Mouse (Mus musculus): ENCODE measurements around the gene Plxna1.

The Plxna1 gene

GRCm38 (mm10) chr6:89362281-89363106 lies at the start of gene Plxna1:
Gene Plxna1 (minus strand): TSS chr6:89362620.
- DNase-seq = peak; percentile 80

DNA sequence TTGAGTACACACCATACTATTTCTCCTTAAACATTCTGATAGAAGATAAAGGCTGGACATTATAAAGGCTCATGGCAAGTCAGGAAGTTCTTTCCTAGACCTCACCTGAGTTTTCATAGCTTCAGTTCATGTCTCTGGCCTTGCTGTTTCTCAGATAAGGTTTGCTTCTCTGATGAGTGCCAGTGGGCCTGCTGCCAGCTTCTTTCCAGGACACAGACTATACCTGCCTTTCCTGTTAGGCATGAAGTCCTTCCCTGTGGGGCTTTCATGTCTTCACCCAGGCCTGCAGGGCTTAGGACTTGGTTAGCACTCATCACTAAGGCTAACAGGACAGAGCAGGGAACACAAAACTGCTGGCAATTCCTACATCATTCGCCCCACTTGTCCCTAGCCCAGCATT lies 46.6 kb upstream of the Plxna1 start:
- peak; percentile 39 for DNase-seq

- DNase-seq = no peak
Observed at GRCm38 (mm10) chr6:89408259-89408658, 45.8 kb upstream of the Plxna1 start.

GRCm38 (mm10) chr6:89407247-89407889 lies 44.9 kb upstream of the Plxna1 start:
- DNase-seq = peak; percentile 35

DNA sequence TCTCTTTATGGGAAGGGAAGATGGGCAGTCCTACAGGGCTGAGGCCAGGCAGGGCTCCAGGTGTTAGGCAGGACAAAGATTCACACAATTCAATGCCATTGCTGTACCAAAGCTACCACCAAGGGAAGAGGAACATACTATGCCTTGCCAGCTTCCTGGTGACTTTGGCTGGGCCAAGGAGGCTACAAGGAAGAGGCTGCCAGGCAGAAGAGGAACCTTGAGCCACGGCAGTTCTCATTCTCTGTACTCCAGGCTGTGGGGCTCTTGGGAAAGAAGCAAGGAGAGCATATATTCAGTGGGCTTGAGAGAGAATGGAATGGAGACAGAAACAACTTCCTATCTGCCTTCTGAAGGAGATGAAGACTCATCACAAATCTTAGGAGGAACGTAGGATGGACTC lies 42.5 kb upstream of the Plxna1 start:
- no peak for DNase-seq

- no peak for DNase-seq
Observed at GRCm38 (mm10) chr6:89403257-89404225, 41.1 kb upstream of the Plxna1 start.

DNA sequence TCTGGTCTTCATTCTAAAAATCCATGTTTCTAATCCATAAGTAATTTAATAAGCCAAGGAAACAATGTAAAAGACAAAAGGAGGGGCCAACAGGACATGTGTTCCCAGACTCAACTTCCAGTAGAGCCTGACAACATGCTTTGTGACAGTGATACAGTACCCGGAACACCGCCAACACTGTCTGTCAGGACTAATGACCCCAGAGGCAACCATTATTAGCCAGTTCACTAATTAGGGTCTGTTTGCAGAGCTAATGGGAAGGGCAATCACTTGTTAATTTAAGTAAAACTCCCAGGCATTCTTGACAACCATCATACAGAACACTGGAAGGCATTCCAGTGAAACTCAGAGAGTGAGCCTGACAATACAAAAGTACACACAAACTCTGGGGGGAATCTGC lies 40.0 kb upstream of the Plxna1 start:
- no peak for DNase-seq

DNA sequence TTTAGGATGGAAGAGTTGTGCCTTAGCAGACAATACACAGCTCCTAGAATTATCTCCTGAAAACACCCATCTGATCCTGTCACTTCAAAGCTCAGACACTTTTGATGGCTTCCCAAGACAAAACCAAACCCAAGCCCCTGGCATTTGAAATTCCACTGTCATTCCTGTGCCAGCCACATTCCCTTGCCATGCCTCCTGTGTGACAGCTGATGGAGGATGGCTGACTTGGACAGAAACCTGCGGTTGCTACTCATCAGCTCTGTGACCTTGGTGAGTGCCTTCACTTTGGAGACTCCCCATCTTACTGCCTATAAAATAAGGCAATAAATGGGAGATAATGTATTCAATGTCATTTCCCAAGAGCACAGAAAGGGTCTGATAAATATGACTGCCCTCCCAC lies 37.1 kb upstream of the Plxna1 start:
- no peak for DNase-seq

DNA sequence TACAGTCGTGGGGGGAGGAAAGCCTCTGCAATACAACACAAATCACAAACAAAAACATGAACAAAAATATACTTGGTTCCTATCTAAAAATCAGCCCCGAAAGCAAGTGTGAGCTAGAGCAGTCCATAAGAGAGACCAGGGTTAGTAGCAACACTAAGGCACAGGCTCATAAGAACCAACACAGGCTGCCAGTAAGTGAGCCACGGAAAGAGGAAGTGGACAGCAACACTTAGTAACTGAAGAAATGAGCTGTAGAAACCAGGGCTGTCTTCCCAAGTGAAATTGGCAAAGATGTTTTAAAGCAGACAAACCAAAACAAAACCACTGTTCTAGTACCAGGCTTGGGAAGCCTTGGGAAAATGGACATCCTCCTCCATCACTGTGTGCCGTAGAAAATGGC lies 35.5 kb upstream of the Plxna1 start:
- DNase-seq = no peak

DNA sequence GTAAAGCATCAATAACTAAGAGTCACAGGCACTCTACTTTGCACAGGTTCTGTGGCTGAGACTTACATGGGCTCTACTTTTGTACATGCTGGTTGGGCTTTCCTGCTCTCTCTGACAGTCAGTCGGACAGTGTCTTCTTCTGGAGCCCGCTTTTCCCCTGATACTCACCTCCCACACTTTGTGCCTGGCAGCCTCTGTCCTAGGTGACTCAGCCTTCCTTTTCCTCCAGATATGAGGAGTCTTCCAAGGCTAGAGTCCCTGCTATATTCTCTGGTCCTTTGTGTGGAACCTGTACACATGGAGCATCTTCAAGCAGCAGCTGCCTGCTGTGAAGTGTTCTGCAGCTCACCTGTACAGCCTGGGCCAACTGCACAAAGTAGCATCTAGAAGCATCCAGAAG lies 31.4 kb upstream of the Plxna1 start:
- DNase-seq = no peak

DNA sequence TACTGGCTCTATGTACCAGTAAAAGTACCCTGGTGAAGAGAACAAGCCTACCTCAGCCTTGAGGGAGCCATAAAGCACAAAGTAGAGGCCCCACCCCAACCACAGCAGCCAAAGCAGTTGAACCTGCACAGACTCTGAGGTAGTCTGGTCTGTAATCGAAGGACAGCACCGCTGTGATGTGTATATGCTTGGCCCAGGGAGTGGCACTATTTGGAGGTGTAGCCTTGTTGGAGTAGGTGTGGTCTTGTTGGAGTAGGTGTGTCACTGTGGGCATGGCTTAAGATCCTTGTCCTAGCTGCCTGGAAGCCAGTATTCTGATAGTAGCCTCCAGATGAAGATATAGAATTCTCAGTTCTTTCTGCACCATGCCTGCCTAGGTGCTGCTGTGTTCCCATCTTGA lies 29.8 kb upstream of the Plxna1 start:
- DNase-seq = no peak

DNA sequence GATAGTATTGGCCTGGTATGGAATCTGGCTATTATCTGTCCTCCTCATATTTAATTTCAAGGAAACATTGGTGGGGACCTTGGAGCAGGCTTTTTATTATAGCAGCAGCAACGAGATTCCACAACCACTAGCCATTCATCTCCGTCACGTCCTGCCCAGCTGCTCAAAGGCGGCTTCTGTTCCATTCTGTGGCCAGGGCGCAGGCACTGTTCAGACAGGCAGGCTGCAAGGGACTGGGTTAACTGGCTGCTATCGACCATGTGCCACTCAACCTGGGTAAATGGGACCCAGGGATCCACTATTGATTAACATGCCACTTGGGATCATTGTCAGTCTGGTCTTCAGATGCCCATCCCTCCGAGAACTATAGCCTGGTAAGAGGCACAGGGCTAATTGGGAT lies 27.4 kb upstream of the Plxna1 start:
- no peak for DNase-seq

DNA sequence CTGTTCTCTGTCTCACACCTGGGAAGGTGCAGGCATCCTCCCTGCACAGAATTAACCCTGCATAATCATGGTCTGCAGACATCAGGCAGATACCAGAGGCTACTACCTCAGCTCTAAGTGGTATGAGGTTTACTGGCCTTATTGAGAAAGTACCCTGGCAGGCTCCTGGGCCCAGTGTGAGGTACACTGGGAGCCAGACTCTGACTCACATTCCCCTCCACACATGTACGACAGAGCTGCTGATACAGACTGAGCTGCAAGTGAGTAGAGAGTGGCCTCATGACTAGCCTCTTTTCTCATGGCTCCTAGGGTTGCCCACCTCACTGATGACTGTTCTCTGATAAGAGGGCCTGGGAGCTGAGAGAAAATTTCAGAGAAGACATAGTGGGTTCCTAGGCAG lies 24.5 kb upstream of the Plxna1 start:
- no peak for DNase-seq

GRCm38 (mm10) chr6:89384699-89385098 lies 22.3 kb upstream of the Plxna1 start:
- DNase-seq = no peak

DNA sequence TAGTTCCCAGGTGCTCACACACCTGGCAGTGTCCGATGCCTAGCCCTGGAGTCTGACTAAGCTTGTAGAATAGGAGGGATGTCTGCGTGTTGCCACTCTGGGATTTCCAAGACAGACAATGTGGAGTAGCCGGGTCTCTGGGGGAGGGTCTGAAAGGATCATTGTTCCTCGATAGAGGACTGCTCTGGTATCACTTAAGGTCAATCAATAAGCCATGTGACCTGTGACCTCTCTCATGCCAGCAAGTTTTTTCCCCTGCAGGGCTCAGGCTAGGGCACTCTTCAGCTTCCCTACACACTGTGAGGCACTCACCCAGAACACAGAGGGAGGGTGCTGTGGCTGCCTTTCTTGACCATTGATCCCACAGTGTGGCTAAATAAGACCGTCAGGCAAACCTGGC lies 19.4 kb upstream of the Plxna1 start:
- DNase-seq = no peak

GRCm38 (mm10) chr6:89381172-89381571 lies 18.8 kb upstream of the Plxna1 start:
- no peak for DNase-seq

- no peak for DNase-seq
Observed at GRCm38 (mm10) chr6:89380751-89381150, 18.3 kb upstream of the Plxna1 start.

DNA sequence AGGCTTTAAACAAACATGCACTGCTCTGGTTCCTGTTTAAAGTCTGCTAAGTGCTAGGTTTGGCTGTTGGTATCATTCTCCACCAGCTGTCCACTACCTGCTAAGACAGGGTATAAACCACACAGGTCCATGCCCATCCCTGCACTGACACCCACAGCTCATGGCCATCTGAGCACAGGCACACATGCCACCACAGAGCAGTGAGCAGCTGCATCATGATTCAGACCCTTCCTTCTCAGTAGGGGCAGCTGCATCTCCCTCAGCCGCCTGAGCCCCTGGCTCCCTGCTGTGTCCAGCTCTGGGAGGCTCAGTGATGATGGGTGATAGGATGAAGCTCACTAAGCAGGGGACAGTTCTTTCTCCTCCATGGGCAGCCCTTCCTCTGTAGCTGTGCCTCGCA lies 15.8 kb upstream of the Plxna1 start:
- DNase-seq = no peak

- DNase-seq = no peak
Observed at GRCm38 (mm10) chr6:89368812-89369211, 6.4 kb upstream of the Plxna1 start.

DNA sequence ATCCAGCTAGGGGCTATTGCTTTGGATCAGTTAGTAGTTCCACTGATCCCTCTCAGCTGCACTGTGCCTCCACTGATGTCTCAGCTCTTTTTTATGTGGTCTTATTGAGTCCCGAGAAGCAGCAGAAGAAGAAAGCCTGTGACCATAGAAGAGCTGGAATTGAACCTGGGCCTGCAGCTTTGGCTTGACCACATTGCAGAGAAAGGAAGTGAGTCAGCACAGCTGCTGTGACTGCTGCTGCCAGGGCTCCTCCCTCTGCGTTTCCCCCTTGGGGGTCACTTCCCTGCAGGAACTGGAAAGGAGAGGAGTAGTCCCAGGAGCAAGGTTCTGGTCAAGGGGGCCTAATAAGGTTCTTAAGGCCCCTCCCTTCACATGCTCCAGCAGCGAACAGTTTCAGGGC lies 1.9 kb upstream of the Plxna1 start:
- peak; percentile 38 for DNase-seq

GRCm38 (mm10) chr6:89363107-89363451 lies 659 bp upstream of the Plxna1 start:
- DNase-seq = no peak

DNA sequence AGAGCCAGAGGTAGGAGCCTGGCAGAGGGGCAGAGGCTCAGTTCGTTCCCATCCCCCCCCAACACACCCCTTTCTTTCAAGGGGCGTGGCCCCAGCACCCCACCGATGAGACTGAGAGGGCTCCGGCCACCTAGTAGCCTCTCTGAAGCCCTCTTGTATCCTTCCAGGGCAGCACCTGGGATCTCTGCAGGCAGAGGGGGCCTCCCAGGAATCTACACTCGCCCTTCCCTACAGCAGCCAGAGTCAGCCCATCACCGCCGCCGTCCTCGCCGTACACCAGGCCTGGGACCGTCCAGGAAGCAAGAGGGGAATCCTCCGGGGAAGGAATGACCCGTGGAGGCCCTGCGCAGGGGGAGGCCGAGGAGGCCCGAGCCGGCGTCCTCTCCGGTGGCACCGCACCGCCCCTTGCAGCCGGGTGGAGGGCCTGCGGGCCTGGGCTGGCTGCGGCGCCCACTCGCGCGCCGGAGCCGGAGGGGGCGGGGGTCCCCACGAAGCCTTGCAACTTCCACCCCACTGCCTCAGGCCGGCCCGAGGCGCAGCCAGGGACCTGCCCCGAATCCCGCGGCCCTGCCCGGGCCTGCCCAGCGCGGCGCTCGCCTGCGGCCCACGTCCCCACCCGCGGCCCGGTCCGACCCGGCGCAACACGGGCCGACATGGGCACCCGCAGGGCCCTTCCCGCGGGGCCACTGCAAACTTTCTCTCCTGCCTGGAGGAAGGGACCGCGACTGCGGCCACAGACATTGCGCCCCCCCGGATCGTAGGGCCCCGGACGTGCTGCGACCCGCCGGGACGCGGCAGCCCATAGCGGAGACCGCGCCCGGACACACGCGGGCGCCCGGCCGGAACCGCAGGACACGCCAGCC lies 771 bp downstream of the Plxna1 start:
- DNase-seq = peak; percentile 67

Data from cerebellum, adult 11-12 months (tissue).